Mouse (Mus musculus) testis, adult 2 months (tissue): ENCODE results near the gene Stpg4. TPM values are rescaled to one million over a fixed set of nuclear protein-coding genes. Genes with fewer than 3 reads are reported as not detected.

Experiments used
- H3K27ac ChIP-seq: fragments of 200-500 bp; 2 replicates; pipeline ENCODE4 v1.5.1; 2012; ENCODE audit warnings: low read depth, low read length; ENCODE audit not compliant: control insufficient read depth, insufficient read depth
- H3K27me3 ChIP-seq: fragments of 200-500 bp; 2 replicates; pipeline ENCODE4 v1.6.1; 2012; ENCODE audit warnings: mild to moderate bottlenecking, low read length, moderate library complexity; ENCODE audit not compliant: control insufficient read depth, insufficient read depth
- H3K36me3 ChIP-seq: fragments of 200-500 bp; 2 replicates; pipeline ENCODE4 v1.6.1; 2012; ENCODE audit warnings: mild to moderate bottlenecking, low read length; ENCODE audit not compliant: control insufficient read depth, insufficient read depth
- H3K4me1 ChIP-seq: fragments of 200-500 bp; 2 replicates; pipeline ENCODE4 v1.6.1; 2012; ENCODE audit warnings: low read length; ENCODE audit not compliant: control insufficient read depth, insufficient read depth
- H3K4me3 ChIP-seq: fragments of 200-500 bp; 2 replicates; pipeline ENCODE4 v1.5.1; 2012; ENCODE audit warnings: low read depth, mild to moderate bottlenecking, low read length, moderate library complexity, mixed read lengths; ENCODE audit not compliant: control insufficient read depth
- CTCF ChIP-seq: fragments of 200-500 bp; IDR thresholded peaks from 2 replicates; pipeline ENCODE4 v1.5.1; 2012; ENCODE audit warnings: low read depth, mild to moderate bottlenecking, inconsistent platforms, low read length, moderate library complexity; ENCODE audit not compliant: control insufficient read depth, insufficient read depth, insufficient replicate concordance
- POLR2A ChIP-seq: fragments of 200-500 bp; IDR thresholded peaks from 2 replicates; pipeline ENCODE4 v1.6.1; 2012; ENCODE audit warnings: low read depth, mild to moderate bottlenecking, inconsistent platforms, low read length, moderate library complexity; ENCODE audit not compliant: control insufficient read depth
- polyA plus RNA-seq: library from polyadenylated mRNA; depleted of rRNA; stranded (reverse); fragments of >200 nt; gene quantifications from 2 replicates; pipeline ENCODE4 v1.2.3, GENCODE M21; 2012

Stpg4 gene
- polyA plus RNA-seq, 1 experiment = 382 TPM

- Histone ChIP-seq H3K27ac (no peak overlapping the region), H3K4me3 (no peak overlapping the region), H3K36me3 (no peaks in the 10 kb centered on the region), H3K27me3 (no peaks in the 10 kb centered on the region), H3K4me1 (peaks cover 19% of the 10 kb centered on the region)
- TF ChIP-seq CTCF (no peak), POLR2A (no peak)
Observed at GRCm38 (mm10) chr17:87378354-87379159, 49.0 kb downstream of the Stpg4 start.

DNA sequence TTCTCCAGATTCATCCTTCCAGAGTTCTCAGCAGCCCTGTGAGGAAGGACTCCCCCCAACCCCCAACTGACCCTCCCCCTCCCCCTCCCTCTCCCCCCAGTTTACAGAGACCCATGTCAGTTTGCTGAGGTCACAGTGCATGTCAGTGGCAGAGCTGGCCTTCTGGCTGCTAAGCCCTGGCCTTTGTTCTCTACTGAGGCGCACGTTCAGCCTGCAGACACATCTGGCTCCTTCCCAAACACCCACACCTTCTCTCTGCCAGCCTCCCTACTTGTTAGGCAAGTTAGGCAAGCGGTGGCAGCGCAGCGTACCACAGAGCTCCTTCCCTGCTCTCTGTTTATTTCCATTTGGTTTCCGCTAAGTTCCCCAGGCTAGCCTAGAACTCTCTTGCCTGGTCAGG lies 50.0 kb downstream of the Stpg4 start:
- no peak overlapping the region for H3K4me3 ChIP-seq
- no peaks in the 10 kb centered on the region for H3K27me3 ChIP-seq
- no peaks in the 10 kb centered on the region for H3K36me3 ChIP-seq
- peaks cover 19% of the 10 kb centered on the region for H3K4me1 ChIP-seq
- peak overlapping the region; percentile 60; the same call in 1 of the 2 replicates for H3K27ac ChIP-seq
- TF ChIP-seq CTCF = no peak
- TF ChIP-seq POLR2A = no peak

DNA sequence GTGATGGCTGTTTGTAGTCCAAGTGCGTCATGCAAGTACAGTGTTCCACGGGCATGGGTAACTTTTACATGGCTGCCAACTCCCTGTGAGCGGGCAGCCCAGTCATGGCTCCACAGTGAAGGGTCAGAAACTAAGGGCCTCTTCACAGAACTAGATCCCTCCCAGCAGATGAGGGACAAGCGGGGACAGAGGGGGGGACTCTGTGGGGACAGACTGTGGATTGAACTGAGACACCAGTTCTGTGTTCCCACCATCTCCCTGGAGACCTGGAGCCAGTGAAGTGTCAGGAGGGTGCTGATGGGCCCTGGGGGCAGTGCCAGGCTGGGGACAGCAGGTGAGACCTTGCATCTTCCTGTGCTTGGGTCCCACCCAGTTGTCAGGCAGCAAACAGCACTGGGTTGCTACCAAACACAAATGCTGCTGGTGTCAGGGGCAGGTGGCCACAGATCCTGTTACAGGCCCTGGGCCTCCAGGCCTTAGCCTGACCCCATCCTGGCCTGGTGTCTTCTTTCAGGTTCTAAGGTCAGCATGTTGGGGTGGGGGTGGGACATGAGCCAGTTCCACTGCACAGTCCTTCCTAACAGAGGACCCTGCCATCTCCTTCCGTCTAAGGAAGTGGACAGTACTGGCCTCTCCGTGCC lies 50.6 kb downstream of the Stpg4 start:
- H3K4me1 ChIP-seq = peaks cover 19% of the 10 kb centered on the region
- no peak overlapping the region; the same call in 1 of the 2 replicates for H3K27ac ChIP-seq
- H3K4me3 ChIP-seq = no peak overlapping the region
- TF ChIP-seq CTCF (no peak), POLR2A (no peak)
- H3K36me3 ChIP-seq = no peaks in the 10 kb centered on the region
- no peaks in the 10 kb centered on the region for H3K27me3 ChIP-seq

- no peaks in the 10 kb centered on the region for H3K27me3 ChIP-seq
- no peaks in the 10 kb centered on the region for H3K36me3 ChIP-seq
- H3K4me1 ChIP-seq = peaks cover 19% of the 10 kb centered on the region
- H3K27ac ChIP-seq = no peak overlapping the region
- no peak overlapping the region for H3K4me3 ChIP-seq
- TF ChIP-seq POLR2A = no peak
- TF ChIP-seq CTCF = no peak
Observed at GRCm38 (mm10) chr17:87375941-87376511, 51.5 kb downstream of the Stpg4 start.

DNA sequence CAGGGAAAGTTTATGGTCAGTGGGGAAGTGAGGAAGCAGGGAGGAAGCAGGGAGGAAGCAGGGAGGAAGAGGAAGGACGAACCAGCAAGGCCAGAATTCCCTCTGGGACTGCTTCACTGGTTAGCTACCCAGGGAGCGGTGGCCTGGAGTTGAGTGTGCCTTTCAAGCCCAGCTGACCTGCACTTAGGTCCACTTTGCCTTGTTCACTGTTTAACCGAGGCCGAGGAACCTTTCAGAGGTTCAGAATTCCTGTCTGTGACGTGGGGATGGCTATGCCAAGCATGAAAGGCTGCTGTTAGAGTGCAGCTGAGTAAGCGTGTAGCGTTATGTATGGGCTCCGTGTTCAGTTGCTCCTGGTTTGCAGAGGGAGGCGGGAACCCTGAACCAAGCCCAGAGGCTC lies 54.2 kb downstream of the Stpg4 start:
- Histone ChIP-seq H3K4me3 (no peak overlapping the region), H3K27ac (no peak overlapping the region), H3K4me1 (peaks cover 21% of the 10 kb centered on the region), H3K27me3 (no peaks in the 10 kb centered on the region), H3K36me3 (no peaks in the 10 kb centered on the region)
- no peak for TF ChIP-seq CTCF
- TF ChIP-seq POLR2A = no peak

GRCm38 (mm10) chr17:87372189-87372588 lies 55.4 kb downstream of the Stpg4 start:
- TF ChIP-seq POLR2A (no peak), CTCF (no peak)
- H3K4me1 ChIP-seq = peaks cover 17% of the 10 kb centered on the region
- H3K27me3 ChIP-seq = no peaks in the 10 kb centered on the region
- no peak overlapping the region for H3K27ac ChIP-seq
- no peaks in the 10 kb centered on the region for H3K36me3 ChIP-seq
- H3K4me3 ChIP-seq = no peak overlapping the region

DNA sequence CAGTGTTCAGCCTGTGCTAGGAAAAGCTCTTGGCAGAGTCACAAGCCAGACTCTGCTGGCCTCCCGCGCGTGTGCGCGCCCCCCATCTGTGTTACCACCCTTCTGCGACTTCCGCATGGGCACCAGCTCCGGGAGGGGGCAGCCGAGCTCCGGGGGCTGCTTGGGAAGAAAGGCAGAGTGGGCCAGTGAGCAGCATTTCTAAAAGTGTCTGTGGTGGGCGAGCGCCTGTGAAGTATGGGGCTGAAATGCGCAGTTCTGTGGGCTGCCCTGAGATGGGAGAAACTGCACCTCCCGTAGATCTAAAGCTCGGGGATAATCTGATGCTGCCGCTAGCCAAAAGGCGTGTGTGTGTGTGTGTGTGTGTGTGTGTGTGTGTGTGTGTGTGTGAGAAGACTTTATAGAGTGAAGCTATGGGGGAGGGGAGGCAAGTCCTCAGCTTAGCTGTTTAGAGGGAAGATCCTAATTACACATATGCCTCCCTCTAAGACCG lies 58.2 kb downstream of the Stpg4 start:
- H3K27me3 ChIP-seq = no peaks in the 10 kb centered on the region
- H3K27ac ChIP-seq = no peak overlapping the region
- no peak overlapping the region for H3K4me3 ChIP-seq
- peaks cover 3% of the 10 kb centered on the region; the same call in 1 of the 2 replicates for H3K4me1 ChIP-seq
- no peaks in the 10 kb centered on the region for H3K36me3 ChIP-seq
- TF ChIP-seq POLR2A = no peak
- TF ChIP-seq CTCF = no peak
